Mouse (Mus musculus) neutrophil, adult 5-6 weeks (primary cell): ENCODE data around the gene Fbxl8. TPM values are rescaled to one million over a fixed set of nuclear protein-coding genes. Genes with fewer than 3 reads are reported as not detected.

Experiments
- ATAC-seq: fragments of 151-379, 151-347 bp; 2 replicates; pipeline ENCODE4 v1.8.0; 2017; ENCODE audit warnings: mild to moderate bottlenecking, moderate TSS enrichment; ENCODE audit not compliant: insufficient number of reproducible peaks, poor library complexity, low FRiP score, severe bottlenecking; ENCODE audit errors: extremely low read depth
- total RNA-seq: library from RNA; stranded (forward); fragments of 200-1000 nt; gene quantifications from 2 replicates; pipeline ENCODE4 v1.2.3, GENCODE M21; 2017

Gene Fbxl8
- total RNA-seq, 1 experiment from 2014 or later = 4.0 TPM

DNA sequence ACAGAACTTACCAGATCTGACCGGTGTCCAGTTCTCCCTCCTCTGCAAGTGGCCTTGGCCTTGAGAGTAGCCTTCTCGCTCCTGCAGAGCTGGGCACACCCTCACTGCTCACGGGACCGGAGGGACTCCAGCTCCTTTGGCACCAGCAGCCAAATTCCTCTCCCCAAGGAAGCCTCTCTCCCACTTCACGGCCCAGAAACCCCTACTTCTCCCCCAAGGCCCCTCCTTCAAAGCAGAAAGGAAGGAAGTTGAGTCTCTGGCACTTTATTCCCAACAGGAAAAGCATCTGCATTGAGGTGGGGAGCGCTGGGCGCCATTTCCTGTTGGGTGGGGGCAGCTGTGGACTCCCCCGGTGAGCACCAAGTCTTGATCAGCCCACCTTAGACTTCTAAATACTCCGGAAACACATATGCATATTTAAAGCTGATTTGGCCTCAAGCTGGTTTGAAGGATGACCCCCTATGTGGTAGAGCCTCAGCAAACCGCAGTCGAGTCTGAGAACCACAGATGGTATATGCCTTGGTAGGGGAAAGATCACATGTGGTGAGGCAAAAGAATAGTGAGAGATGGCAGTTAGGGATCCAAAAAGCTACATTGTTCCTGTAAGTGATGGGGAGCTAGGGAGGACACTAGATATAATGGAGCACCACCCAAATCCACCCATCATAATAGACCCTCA is 31.6 kb downstream of the Fbxl8 start, which contains the start of gene Exoc3l:
Exoc3l (minus strand) TSS at position 207 of the 679 bp plus-strand sequence.
- ATAC-seq = no peak

DNA sequence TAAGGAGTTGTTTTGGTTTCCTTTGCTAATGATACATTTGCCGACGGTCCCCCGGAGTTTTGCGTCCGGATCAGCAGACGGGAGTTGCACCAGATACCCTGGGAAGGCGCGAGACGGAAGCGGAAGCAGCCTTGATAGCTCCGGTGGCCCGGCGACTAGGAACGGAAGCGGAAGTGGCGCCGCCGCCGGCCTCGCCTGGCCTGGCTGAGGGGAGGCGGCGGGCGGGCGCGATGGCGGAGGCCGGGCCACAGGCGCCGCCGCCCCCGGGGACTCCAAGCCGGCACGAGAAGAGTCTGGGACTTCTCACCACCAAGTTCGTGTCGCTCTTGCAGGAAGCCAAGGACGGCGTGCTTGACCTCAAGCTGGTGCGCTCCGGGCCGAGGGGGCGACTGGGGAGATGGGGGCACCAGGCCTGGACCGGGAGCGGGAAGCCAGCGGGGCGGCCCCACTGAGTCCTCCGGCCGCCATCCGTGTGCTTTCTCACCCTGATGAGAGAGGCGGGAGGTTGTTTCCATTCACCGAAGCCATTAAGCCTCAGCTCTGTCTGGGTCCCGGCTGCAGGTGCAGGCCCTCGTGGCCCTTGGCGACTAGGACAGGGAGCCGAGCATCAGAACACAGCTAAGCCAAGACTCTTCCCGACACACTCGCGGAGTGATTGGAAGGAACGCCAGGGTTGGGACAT is 33.2 kb downstream of the Fbxl8 start, which contains the start of gene E2f4:
E2f4 (plus strand) TSS at position 153 of the 682 bp plus-strand sequence.
- peak; percentile 86 for ATAC-seq

DNA sequence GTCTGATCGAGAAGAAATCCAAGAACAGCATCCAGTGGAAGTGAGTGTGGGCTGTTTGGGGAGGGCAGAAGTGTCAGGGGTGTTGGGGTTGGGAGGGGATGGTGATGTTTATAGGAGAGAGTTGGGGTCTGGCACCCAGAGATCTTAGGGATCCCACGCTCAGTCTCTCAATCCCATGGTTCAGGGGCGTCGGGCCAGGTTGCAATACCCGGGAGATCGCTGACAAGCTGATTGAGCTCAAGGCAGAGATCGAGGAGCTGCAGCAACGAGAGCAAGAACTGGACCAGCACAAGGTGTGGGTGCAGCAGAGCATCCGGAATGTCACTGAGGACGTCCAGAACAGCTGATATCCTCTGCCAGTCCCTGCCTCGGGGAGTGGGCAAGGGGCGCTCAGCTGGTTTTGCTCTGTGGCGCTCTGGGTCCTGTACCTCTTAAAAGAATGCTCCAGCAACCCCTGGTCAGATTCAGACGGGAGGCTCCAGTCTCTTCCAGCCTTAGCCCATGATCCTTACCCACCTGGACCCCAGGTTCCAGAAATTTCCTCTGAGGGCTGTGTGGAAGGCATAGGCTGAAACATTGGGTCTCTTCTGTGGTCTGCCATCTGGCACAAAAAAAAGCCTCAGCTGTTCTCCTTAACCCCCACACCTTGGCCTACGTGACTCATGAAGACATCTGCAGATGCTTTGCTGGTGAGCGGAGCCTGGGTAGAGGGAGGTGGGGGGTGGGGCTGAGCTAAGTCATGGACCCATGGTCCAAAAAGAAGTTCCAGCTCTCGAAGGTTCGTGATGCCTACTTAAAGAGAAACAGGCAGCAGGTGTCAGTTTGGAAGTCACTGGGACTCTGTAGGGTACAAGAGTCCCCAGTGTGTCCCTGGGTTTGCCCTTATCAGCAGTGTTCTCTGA is 34.2 kb downstream of the Fbxl8 start:
- ATAC-seq = no peak

DNA sequence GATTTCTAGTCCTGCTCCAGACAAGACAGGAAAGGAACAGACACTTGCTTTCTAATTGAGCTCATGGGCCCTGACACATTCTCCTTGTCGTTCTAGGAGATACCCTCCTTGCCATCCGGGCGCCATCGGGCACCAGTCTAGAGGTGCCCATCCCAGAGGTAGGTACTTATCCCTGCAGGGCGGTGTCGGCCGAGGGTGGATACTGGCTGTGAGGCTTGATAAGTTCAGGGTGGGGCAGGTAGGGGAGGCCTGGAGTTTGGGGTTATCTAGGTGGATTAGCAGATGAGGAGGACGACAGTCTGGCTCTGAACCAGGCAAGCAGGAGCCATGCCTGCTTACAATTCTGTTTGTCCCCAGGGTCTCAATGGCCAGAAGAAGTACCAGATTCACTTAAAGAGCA is 35.5 kb downstream of the Fbxl8 start:
- ATAC-seq = no peak

DNA sequence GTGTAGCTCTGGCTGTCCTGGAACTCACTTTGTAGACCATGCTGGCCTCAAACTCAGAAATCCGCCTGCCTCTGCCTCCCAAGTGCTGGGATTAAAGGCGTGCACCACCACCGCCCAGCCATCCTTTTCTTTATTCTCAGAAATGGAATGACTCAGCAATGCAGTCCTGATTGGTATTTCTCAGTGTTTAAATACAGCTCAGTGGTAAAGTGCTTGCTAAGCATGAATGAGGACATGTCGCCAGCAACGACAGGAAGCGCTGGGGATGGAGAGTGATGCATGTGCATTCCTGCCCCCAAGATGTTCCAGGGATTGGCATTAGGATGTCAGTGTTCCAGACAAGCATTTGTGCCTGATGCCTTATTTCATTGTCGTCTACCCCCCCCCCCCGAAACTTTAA is 38.9 kb downstream of the Fbxl8 start:
- no peak for ATAC-seq

DNA sequence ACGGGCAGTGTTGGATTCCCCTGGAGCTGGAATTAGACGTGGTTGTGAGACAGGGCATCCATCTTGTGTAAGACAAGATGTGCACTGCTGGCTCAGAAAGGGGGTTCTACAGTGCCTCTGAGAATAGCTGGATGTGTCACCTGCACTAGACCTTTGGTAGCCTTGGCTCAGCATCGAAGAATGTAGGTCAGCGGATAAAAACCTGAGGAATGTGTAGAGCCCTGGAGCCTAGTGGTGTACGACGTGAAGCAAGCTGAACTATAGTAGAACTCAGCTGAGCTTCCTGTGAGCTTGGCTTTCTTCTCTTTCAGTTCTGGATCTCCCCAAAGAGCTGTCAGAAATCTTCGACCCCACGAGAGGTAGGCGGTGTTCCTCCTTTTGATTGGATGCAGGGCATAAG is 39.4 kb downstream of the Fbxl8 start:
- no peak for ATAC-seq

DNA sequence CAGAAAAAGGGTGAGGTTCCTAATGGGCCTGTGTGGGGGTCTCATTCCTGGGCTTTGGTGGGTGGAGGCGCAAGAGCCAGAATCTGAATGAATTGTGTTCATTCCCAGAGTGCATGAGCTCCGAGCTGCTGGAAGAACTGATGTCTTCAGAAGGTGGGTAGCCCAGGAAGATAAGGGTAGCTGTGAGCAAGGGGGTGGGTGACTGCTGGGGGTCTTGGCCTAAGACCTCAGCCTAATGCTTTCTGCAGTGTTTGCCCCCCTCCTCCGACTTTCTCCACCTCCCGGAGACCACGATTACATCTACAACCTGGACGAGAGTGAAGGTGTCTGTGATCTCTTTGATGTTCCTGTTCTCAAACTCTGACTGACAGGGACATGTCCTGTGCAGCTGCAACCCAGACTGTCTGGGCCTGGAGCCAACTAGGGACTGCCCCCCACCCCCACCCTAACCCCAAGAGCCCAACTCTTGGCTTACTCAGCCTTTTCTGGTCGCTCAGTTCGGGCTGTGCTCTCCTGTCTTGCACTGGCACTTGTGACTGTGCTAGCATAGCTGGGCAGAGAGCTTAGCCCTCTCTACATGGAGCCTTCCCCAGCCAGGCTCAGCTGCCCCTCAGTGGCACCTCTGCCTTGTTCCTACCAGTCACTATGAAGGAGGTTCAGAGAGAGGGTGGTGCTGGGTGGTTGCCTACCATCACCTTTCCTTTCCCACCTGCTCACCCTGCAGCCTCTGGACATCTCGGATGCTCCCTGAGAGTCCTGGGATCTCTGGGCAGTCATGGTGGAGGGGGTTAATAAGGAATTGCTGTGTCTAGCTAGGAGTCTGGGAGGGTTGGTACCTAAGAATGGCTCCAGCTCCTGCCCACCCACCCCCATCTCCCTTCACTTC is 40.1 kb downstream of the Fbxl8 start:
- ATAC-seq = no peak

DNA sequence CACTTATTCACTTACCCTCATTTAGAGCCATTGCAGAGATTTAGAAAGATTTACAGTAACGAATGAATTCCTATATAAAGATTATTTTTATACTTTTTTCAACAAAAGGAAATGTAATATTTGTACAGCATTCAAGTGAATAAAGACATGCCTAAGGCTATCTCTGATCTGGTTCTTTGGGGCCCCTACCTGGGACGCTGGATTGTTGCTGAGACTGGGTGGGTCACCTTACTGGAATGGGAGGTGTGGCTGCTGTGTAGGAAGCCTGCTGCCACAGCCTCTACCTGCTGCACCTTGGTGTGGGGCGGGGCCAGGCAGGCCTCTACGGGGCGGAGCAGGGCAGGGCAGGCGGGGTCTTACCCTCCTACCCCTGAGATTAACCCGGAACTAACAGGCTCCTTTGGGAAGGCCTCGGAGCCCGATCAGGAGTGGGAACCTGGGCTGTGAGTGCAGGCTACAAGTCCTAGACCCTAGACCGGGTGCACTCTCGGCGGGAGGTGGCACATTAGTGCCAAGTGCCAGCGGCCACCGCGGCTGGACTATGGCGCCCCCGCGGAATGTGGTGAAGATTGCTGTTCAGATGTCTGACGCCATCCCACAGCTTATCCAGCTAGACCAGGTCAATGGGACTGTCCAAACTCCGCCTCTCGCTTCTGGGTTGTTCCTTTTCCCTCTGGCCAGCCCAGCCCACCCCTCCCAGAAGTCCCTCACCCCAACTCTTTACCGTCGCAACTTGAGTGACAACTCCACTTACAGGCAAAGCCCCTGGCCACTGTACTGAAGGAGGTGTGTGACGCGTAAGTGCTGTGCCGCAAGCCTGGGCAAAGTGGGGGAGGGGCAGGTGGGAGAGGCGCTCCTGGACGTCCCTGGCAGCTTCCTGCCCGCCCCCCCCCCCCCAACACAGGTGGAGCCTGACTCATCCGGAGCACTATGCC is 41.0 kb downstream of the Fbxl8 start, which contains the start of gene Elmo3:
Elmo3 (plus strand) TSS at position 391 of the 935 bp plus-strand sequence.
- no peak for ATAC-seq

DNA sequence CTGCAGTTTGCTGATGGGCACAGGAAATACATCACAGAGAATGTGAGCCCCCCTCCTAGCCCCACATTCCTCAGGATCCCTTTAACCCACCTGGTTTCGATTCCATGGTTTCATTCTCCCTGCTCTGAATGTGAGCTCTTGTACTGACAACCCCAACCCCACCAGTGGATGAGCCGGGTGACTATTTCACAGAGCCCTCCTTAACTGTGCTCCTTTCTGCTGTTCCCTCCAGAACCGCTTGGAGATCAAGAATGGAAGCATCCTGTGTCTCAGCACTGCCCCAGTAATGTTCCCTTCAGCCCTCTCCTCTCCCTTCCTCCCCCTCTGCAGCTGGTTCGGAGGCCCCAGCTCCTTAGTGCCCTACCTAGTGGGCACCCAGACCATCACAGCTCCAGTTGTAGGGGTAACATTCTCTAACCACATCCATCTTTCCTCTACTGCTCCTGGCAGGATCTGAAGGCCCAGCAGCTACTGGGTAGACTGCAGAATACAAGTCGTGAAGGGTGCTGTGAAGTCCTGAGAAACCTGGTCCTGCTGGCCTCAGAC is 41.8 kb downstream of the Fbxl8 start:
- ATAC-seq = no peak

DNA sequence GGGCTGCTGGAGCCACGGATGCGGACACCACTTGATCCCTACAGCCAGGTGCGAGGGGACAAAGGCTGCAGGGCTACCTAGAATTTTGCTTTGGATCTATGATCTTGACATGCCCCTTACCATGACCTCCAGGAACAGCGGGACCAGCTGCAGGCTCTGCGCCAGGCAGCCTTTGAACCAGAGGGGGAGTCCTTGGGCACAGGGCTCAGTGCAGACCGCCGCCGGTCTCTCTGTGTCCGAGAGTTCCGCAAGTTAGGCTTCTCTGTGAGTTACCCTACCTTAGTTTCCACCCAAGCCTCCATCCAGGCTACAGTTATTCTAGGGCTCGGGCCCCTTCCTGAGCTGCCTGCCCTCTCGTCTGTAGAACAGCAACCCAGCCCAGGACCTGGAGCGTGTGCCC is 43.2 kb downstream of the Fbxl8 start:
- ATAC-seq = no peak

DNA sequence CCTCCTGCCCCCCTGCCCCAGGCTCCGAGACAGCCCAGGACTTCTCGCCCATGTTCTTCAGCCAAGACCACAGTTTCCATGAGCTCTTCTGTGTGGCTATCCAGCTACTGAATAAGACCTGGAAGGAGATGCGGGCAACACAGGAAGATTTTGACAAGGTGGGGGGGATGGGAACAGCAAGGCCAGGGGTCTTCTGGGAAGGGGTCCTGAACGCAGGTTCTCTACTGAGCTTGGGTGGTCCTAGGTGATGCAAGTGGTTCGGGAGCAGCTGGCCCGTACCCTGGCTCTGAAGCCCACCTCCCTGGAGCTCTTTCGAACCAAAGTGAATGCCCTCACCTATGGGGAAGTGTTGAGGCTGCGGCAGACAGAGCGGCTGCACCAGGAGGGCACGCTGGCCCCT is 44.0 kb downstream of the Fbxl8 start:
- ATAC-seq = no peak

DNA sequence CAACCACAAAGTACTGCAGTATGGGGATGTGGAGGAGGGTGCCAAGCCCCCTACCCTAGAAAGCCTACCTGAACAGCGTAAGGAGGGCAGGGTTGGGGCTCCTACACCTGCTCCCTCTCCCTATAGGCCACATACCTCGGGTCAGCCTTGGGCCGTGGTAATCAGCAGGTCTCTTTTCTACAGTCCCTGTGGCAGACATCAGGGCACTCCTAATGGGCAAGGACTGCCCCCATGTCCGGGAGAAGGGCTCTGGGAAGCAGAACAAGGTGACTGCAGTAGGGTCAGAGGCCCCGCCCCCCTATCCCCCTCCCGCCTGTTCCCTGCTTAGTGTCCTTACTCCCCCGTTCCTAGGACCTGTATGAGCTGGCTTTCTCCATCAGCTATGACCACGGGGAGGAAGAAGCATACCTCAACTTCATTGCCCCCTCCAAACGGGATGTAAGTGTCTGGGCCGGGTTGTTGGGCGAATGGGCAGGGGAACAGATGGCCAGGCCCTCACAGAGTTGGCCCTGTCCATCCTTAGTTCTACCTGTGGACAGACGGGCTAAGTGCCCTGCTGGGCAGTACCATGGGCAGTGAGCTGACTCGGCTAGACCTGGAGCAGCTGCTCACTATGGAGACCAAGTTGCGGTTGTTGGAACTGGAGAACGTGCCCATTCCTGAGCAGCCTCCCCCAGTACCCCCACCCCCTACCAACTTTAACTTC is 44.8 kb downstream of the Fbxl8 start:
- no peak for ATAC-seq

DNA sequence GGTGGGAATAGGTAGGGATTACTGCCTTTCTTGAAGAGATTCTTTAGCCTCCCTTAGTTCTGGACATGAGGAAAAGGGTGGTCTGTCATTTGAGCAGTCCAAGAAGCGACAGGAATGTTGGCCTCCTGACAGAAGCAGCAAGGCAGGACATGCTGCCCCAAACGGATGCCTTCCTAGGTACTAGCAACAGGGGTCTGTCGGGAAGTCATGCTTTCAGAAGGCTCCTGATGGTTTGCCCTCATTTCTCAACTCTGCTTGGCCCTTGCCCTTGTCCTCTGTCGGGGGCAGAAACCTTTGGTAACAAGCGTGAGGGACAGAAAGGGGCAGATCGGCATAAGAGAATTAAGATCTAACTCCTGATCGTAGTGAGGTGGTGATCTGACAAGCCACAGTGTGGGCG is 45.7 kb downstream of the Fbxl8 start:
- ATAC-seq = no peak

DNA sequence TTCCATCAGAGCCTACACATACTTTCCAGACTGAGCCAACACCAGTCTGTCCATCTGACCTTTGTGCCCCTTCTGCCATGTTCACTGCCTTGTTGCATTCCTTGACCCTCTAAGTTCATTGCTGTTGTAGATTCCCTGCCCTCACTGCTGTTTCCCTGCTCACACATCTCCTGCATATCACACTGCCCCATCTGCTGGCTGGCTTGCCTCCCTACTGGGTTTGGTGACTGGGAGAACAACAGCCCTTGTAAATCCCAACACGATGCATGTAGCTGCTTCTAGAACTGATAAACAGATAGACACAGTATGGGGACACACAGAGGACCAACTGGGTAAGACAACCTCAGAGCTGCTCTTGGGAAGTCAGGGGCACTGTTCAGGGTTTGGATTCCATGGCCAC is 47.3 kb downstream of the Fbxl8 start:
- no peak for ATAC-seq

DNA sequence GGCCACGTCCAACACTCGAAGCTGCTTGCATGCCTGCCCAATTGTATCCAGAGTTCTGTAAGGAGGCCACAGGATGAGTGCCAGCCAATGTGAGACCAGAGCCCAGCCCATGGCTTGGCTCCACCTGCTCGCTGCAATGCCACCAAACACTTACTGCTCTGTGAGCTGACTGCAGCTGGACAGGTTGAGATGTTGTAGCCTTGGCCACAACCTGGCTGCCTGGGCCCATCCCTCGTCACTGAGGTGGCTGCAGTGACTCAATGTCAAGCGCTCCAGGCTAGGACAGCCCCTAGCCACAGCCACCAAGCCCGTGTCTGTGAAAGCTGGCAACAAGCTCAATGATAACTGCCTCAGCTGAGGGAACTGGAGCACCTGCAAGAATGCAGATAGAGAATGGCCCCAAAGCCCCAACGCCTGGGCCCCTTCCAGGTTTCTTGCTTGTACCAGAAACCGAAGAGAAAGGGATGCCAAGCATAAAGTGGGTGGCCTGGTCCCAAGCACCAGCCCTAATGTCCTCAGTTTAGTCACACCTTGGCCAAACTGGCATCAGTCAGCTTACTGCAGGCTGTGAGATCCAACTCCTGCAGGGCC is 48.5 kb downstream of the Fbxl8 start:
- no peak for ATAC-seq

DNA sequence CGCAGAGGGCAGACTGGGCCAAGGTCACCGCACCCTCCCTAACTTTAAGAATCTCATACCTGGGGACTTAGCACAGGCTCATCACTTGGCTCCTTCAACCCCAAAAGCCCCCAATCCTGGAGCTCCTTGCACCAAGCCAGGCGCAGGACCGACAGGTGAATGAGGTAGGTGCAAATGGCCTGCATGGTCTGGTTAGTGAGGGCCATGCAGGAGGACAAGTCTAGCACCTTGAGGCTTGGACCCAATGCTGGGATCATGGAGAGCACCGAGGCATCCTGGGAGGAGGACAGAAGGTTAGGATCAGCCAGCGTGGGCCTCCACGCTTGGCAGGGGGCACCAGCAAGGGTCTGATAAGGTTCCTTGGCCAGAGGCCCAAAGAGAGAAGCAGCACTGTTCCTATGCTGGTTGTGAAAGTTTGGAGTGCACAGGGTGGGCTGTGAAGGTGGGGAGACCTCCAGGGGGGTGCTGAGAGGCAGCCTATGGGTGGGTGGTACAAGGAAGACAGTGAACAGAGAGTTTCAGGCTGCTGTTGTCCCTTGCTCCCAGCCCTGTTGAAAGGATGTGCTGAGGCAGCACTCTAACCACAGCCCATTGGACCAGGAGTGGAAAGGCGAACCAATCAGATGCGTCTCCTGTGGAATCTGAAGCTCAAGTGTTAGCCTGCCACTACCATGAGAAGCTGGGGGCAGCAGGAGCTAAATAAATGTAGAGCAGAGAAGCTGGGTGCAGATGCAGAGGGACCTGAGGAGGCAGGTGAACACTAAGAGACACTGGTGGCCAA is 49.4 kb downstream of the Fbxl8 start:
- no peak for ATAC-seq
